Mouse (Mus musculus) spleen, adult 18-20 months (tissue): ENCODE data around the gene Edf1.
A peak's percentile ranks its signal among the peaks of the same experiment; 100 is the strongest.

ENCODE experiments used
- DNase-seq, 2 experiments: peaks; one replicate each; pipeline ENCODE4 v3.0.0; 2022; ENCODE audit warnings: mixed read lengths in 2 of 2

The Edf1 gene

DNA sequence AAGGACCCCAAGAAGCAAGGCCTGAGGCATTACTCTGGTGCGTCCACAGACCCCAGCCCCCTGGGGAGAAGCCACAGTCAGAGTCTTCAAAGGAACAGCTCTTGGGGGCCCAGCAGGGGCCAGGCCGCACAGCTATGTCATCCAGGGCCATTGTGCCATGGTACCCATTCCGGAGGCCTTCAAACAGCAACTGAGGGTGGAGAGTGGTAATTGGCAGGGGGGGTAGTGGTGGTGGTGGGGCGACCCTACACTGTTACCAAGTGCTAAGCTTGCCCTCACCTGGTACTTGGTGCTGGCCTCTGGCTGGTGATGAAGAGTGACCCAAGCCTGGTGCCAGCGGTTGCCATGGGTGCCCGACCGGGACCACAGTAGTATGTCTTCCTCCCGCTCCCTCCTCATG is 8.1 kb downstream of the Edf1 start:
- no peak for DNase-seq

DNA sequence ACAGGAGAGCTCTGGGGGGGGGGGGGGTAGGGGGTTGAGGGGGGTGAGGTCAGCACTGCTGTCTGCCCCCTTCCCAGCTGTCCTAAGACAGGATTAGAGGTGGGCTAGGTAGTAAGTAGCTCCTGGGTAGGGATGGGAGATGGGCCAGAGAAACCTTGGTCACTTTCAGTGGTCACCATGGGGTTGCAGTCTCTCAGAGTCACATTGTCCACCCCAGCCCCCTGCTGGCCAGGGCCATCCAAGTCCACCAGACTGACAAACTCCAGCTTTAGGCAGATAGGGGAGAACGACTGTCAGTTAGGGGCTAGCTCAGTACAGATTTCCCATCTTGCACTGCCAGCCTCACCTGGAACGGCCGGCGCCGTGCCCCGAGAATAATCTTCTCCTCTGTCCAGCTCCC is 8.9 kb downstream of the Edf1 start:
- DNase-seq = no peak

DNA sequence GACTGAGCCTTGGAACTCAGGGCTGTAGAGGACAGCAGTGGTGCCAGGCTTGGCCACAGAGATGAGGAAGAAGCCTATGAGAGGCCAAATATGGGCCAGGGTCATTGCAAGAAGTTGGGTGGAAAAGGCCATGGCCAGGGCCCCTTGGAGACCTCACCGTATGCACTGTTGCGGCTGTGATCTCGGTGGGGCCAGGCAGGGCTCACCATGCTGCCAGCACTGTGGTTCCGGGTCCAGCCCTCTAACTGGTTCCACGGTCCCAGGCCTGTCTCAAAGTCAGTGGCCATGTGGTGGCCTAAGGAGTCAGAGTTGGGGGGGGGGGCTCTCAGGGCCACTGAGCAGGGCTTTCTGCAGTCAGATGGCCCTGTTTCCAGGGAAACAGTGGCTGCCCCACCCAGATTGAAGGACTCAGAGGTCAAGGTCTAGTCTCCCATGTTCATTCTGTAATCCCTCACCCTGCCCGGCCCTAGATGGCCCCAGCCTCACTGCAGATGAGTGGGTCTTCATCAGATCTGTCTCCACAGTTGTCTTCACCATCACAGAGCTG is 10.9 kb downstream of the Edf1 start:
- peak in 1 of 2 experiments; percentile 3 for DNase-seq

DNA sequence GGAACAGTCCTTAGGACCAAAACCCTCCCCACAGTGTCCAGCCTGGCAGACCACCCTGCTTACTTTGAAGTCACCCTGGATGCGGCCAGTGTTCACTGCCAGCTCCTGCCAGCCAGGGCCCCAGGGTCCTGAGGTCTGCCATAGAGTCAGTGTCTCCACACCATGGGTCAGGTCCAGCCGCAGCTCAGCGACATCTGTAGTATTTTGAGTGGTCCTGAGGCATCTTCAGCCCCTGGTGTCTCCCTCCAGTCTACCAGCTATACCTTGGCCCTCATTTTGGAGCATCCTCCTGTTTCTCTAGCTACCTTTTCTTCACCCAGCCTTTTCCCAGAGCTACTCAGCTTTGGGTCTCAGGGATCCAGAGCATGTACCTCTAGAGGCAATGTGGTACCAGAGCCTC is 11.7 kb downstream of the Edf1 start:
- no peak for DNase-seq

DNA sequence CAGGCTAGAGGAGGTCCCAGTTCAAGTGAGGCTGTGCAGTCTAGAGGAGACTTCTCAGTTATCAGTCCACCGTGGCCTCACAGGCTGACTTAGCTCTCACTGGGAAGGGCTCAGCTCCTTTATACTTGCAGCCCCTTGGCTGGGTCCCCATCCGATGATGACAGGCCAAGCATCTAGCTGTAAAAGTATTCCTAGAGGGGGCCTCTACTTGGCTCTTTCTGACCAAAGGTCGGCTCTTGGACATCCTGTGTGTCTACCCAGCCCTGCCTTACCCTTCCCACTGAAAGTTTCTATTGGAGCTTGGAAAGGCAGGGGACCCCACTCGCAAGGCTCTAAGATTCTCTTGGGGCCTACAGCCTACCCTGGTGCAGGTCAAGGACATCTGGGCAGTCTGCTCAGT is 13.6 kb downstream of the Edf1 start:
- no peak for DNase-seq

DNA sequence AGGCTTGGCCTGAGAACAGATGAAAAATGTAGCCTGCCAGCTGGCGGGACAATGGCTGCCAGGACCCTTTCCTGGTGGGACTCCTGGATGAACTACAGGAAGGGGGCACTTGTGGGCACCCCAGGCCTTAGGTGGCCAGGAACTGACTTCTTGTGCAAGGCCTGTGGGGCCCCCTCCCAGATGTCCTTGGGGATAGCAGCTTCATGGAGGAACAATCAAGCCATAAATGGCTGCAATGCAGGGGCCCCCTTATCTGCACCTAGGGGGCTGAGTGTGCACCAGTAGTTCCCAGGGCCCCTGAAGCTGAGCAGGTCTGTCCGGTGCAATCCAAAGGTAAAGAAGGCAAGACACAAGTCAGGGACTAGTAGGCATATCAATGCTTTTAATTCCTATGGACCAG is 15.4 kb downstream of the Edf1 start:
- DNase-seq = peak in 1 of 2 experiments; percentile 3

DNA sequence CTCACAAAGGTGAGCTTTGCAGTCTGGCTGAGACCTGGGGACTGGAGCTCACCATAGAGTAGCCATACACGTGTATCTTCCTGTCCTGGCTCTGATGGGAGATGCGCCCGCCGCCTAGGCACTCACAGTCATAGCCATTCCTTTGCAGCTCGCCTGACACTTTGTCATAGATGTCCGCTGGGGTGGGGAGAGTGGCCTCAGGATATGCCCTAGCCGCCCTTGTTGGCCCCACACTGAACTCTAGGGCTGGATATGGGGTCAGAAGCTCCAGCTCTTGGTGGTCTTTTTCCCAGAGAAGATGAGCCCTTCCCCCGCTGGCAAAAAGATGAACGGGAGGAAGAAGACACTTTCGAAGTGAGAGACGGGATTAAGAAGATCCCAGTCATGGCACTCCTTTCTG is 16.5 kb downstream of the Edf1 start:
- DNase-seq = peak in 1 of 2 experiments; percentile 12

DNA sequence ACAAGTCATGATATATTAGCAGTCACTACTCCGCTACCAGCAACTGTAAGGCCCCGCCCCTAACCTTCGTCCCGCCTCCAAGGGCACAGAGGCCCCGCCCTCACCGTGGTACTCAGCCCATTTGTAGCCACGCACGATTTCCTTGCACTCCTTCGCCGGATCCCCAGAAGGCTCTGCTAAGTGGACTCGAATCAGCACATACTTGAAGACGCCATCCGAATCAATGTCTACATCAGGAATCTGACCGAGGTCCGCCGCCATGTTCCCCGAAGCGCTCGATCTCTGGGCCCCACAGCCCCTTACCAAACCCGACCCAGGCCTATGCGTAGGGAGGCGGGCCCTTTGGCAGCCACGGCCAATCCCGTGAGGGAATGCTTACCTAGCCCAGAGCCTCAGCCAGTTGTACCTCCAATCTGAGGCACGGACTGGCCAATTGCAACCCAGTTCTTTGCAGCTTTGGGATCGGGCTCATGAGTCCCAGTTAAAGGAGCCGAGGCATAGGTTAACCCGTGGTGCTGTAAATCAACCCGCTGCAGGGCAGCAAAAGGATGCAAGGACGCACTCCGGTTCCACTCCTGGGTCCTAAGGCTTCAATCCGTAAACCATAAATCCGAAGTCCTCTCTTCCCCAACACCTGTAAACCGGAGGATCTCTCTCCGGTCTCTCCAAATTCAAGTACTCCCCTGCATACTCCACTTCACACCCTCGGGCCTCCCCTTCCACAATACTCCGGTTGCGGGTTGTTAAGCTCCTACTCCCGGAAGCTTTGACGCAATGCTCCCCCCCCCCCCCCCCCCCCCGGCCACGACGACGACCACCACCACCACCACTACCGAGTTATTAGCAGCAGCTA is 17.2 kb downstream of the Edf1 start, which contains the start of the genes Mamdc4 and Phpt1:
TSS of gene Mamdc4 (minus strand) at position 267 of the 853 bp plus-strand sequence.
TSS of gene Phpt1 (minus strand) at position 646 of the 853 bp plus-strand sequence.
- DNase-seq = peak; percentile 92 to 98

DNA sequence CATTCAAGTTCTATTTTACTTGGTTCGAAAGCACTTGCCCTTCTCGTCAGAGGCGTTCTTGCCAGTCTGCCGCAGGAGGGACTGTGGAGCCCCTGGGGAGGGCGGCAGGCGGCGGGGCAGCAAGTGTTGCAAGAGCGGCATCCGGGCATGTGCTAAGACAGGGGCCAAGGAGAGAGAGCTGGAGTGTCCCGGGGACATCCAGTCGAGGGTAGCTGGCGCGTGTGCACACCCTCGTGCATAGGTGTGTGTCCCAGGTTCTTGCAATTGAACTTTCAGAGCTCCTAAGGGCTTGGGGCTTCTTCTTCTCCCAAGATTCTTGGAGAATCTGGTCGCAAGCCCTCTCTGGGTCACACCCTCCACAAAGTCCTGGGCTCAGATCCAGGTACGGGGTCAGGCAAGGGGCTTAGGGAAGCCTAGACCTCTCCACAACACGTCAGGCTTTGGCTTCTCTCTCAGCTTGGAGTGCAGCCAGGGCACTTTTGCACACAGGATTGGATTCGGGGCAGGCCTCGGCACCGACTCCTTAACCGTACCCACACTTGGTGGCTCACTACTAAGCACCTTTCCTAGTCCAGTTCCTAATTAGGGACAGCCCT is 17.9 kb downstream of the Edf1 start:
- peak; percentile 32 to 44 for DNase-seq

DNA sequence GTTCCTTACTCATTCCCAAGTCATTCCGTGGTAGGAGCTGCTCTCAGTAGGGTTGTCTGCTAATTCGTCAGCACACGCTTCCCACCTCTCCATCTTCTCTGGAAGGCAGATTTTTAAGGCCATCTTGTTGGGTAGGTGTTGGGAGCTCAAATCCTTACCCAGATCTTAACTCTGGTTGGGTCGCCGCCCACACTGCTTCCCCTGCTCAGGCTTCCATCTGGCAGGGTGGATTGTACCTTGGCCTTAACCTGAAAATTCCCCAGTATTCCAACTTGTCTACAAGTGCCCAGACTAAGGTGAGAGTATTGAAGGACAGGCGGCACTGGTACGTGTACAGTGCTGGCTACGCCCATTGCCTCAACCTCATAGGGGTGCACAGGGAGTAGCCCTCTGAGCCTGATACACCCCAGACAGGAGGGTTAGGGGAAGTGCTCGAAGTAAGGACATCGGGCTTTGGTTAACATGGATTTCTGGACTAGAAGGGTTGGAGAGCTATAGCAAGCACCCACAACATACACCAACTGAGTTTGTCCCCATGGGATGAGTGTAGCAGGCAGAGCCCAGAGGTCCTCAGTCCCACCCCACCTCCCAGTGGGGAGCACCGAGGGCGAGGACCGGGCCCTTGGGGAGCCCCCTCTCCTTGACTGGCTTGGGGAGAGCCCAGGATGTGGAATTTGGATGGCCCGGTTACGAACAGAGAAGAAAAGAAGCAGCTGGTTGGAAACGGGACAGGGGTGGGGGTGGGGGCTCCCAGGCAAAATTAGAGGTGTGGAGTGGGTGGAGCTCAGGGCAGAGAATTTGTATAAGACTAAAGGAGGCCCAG is 18.6 kb downstream of the Edf1 start:
- peak in 1 of 2 experiments; percentile 4 for DNase-seq

DNA sequence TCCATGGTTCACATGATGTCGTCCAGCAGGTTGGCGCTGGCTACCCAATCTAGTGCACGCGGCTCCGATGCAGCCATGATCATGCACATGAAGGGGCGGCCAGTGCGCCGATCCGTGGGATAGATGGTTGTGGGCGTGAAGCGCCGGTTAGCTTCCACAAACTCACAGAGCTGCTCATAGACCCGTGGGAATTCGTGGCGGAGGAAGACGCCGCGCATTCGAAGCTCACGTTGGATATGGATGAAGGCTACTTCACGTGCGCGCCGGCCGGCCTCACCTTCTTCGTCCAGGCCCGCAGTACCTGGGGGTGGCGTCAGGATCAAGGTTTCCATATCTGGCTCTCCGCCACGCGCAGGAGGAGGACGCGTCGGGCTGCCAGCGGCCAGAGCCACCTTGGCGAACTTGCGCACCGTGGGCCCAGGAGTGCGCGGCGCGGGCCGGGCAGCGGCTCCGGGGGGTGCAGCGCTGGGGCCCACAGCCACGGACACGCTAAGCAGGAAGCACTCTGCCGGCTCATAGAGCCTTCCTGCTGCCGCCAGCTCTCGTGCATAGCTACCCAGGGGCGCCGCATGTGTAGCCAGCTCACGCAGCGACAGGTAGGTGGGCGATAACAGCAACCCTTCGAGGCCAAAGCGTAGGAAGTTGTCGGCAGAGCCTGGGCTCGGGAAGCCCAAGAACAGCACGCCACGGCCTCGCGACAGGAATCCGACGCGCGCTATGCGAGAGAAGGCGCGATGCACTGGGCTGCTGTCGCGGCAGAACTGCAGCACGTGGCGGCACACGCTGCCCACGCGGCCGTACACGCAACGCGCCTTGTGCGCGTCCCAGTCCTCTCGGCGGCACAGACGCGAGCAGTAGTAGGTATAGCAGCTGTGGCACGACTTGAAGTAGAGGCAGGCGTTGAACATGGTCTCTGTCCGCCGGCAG is 19.6 kb downstream of the Edf1 start:
- peak in 1 of 2 experiments; percentile 5 for DNase-seq

DNA sequence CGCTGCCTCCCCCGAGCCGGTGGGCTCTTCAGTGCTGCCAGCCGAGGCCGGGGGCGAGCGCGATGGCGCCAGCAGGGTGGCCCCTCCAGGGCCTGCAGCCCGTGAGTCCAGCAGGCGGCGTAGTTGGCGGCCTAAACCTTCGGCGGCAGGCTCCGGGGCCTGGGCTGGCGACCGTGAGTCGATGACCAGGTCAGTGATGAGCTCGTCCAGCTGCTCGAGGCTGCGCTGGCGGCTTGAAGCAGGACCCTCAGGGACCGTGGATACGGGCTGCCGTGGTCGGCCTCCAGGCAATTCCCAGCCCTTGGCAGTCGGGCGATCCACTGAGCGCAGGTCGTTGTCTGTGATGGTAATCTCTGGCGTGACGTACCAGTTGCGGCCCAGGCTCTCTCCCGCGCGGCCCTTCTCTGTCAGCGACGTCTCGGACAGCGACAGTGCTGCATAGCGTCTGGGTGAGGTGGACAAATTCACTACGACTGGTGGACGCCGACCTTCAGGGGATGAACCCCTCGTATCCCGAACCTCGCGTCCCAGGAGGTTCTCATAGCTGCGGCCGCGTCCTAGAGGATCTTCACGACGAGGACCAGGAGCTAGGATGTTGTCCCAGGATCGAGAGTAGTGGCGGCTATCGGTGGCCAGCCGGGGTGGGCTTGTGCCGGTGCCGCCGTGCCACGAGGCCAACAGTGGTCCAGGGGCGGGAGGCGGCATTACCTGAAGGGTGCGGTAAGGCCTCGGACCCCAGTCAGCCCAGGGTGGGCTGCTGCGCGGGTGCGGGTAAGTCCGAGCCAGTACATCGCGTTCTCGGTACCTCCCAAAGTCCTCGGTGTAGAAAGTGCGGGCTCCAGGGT is 20.5 kb downstream of the Edf1 start:
- DNase-seq = peak; percentile 6 to 21

DNA sequence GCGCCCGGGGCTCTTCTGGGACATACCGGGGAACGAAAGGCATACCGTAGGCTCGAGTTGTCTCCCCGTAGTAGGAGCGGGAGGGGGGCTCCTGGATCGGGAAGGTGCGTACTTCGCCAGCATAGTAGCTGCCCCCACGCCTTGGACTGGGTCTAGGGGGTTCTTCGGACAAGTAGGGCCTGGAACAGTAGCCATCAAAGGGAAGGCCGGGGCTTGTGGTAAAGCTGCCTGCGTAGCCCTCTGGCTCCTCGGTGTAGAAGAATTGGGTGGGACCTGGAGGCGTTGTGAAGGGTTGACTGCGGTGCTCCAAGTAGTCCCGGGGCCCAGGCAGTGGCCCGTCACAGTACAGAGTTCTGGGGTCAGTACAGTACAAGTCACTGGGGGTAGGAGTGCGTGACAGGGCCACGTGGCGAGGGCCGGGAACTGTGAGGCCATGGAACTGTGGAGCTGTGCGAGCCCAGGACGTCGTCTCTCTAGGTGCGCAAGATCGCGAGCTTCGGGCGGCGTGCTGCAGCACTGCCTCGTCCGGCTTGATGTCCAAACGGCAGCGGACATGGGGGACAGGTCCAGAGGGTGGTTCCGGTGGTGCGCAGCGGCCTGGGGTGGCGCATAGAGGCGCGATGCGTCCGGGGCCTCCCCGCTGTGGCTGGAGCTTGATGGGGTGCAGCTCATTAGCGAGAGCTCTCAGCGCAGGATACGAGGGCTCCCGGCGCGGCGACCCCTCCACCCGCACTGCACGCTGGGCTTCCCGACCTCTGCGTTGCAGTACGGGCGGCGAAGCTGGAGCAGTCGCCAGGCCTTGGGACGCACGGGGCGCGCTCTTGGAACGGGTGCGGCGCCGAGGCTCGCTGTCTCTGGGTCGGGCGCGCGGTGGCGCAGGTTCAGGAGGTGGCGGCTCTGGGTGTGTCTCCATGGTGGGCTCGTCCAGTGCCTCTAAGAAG is 21.4 kb downstream of the Edf1 start:
- DNase-seq = peak; percentile 4 to 20

DNA sequence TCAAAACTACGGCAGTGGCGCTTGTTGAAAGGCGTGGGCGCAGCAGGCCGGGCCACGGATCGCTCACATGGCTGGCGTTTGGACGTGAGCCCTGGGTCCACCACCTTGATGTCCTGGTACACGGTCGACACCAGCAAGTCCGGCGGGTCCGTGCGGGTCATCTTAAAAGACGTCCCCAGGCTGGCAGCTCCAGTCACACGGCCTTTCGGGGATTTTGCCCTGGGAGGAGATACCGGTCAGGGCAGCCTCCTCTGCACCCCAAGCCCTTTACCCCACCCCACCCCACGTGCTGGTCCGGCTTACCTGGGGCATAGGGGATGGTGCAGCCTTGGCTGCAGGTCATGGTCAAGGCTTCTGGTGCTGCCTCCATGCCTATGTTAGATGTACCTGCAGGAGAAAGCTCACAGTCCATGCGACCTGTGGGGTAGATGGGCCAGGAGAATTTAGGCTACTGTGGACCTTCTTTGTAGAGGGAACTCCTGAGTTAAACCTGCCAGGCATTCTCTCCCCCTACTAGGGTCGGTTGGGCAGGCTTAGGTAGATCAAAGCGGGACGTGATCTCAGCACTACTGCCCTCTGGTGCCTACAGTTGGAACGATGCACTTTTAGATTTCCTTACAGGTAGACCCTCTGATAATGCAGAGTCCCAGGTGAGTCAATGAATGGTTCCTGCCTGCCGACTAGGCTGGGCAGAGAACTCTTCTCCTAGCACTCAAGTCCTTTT is 22.3 kb downstream of the Edf1 start:
- DNase-seq = peak; percentile 20 to 67

DNA sequence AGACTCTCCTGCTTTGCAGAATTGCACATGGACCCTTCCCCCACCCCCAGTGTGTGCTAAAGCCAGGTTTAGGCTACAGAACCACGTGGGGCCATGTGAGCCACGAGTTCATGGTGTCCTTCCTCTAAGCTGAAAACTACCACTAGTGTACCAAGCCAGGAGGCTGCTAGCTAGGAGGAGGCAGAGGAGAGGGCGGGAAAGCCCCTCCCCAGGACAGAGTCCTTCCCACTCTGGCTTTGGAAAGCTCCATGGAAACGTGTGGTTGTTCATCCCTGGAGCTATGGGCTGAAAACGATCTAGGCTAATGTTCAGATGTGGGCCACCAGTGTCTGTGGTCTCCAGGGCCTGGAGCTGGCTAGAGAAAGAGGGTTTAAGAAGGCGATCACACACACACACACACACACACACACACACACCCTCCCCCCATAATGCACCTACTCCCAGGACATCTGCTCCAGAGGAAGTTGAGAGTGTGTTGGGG is 23.0 kb downstream of the Edf1 start:
- no peak for DNase-seq

DNA sequence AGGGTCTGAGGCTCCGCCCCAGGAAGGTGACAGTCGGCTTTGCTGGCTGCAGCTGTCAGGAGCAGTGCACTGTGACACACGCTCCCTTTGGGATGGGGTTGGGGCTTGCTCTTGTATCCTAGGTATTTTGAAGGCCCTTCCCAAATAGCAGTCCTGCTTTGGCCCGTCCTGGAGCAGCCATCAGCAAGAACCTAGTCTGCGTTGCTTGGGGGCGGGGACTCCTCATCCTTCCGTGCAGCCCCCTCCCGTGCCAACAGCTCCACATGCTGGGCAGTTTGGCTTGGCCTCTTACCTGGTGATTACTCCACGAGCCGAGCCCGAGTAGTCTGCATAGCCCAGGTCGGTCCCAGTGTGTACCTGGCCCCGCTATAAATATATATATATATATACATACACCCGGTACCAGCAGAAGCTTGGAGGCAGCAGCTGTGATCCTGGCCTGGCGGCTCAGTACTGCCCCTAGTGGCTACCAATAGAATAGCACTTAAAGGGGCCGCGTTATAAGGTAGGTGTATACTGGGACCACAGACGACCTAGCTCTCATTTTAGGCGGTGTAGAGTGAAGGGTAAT is 23.7 kb downstream of the Edf1 start, which contains the start of gene Ajm1:
TSS of gene Ajm1 (minus strand) at position 464 of the 571 bp plus-strand sequence.
- peak; percentile 33 to 57 for DNase-seq

DNA sequence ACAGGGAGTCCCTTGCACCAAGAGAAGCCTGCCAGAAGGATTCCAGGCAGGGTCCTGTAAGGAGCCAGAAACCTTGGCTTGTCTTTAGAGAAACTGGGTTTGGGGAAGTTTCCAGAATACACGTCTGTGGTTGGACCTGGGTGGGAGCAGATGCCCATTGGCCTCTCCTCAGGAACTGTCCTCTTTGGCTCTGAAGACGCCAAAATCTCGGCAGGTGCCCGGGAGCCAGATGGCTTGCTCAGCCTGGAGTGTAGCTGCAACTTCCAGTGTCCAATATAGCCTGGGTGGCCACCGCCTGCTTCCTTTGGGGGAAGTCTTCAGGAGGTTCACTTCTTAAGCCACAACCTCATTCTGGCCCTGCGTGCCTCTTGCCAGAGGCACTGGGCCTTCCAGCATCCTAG is 24.3 kb downstream of the Edf1 start:
- peak; percentile 8 to 19 for DNase-seq

DNA sequence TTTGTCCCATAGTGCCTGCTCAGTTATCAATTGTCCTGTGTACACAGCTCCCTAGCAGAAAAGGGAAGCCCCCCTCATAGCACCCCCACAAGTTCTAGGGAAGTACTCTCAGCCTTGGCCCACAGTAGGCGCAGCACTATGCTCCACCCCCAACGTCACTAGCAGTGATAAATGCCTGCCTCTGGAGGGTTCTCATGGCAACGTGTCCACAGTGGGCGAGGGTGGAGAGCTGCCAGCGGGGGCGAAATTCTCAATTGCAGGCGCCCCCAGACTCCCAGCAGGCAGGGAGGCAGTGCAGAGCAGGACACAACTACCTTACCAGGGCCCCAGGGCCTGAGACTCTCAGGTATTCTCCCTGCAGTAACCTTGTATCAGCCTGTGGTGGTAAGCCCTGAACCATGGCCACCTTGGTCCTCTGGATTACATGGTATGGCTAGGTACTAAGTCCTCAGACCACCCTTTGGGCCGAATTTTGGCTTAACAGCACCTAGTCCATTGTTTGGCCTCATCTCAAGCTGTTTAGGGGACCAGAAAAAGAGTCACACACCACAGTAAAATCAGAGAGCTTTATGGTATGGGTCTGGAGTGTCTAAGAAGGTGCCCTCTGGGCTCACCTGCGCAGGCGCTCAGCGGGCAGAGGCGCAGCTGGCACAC is 24.9 kb downstream of the Edf1 start:
- no peak for DNase-seq
